Mouse (Mus musculus) hindbrain, postnatal 0 days (tissue): ENCODE measurements around the gene Ctsc. TPM values are rescaled to one million over a fixed set of nuclear protein-coding genes. Genes with fewer than 3 reads are reported as not detected.

Experiments
- ATAC-seq: fragments of 200-750 bp; cut with Nextera tagmentation; 2 replicates; pipeline ENCODE4 v1.8.0; 2017; ENCODE audit warnings: mild to moderate bottlenecking, moderate TSS enrichment, moderate library complexity
- DNase-seq: peaks from one replicate; pipeline ENCODE4 v3.0.0-alpha.2; 2015; ENCODE audit warnings: low spot score
- H3K27ac ChIP-seq: fragments of 300-500 bp; sonication (generic); 2 replicates; pipeline ENCODE4 v1.5.1; 2014; ENCODE audit warnings: mild to moderate bottlenecking
- H3K27me3 ChIP-seq: fragments of 300-500 bp; sonication (generic); 2 replicates; pipeline ENCODE4 v1.6.1; 2014; ENCODE audit warnings: low read length, mixed read lengths; ENCODE audit not compliant: insufficient read depth
- H3K36me3 ChIP-seq: fragments of 300-500 bp; sonication (generic); 2 replicates; pipeline ENCODE4 v1.6.1; 2014; ENCODE audit warnings: low read length, mixed read lengths; ENCODE audit not compliant: insufficient read depth
- H3K4me1 ChIP-seq: fragments of 300-500 bp; sonication (generic); 2 replicates; pipeline ENCODE4 v1.6.1; 2014; ENCODE audit warnings: antibody characterized with exemption, low read length, mixed read lengths; ENCODE audit not compliant: insufficient read depth
- H3K4me2 ChIP-seq: fragments of 300-500 bp; sonication (generic); 2 replicates; pipeline ENCODE4 v1.6.1; 2014; ENCODE audit warnings: low read depth, mild to moderate bottlenecking, low read length, moderate library complexity, mixed read lengths
- H3K4me3 ChIP-seq: fragments of 300-500 bp; sonication (generic); 2 replicates; pipeline ENCODE4 v1.5.1; 2014; ENCODE audit warnings: low read length
- H3K9ac ChIP-seq: fragments of 300-500 bp; sonication (generic); replicated peaks from 2 replicates; pipeline ENCODE4 v1.6.1; 2014; ENCODE audit warnings: mild to moderate bottlenecking, low read length, moderate library complexity, mixed read lengths
- H3K9me3 ChIP-seq: fragments of 300-500 bp; sonication (generic); 2 replicates; pipeline ENCODE4 v1.6.1; 2016; ENCODE audit warnings: low read length, mixed read lengths
- CTCF ChIP-seq: IDR thresholded peaks from 2 replicates; pipeline ENCODE4 v1.5.1; 2016; ENCODE audit warnings: antibody characterized with exemption, control low read depth, low read depth
- whole genome bisulfite sequencing: fragments of 180-500 bp; shearing (Covaris S2); extraction: QIAGEN DNeasy Blood & Tissue Kit; methylation state at CpG from one replicate; pipeline ENCODE4 v1.1.7; 2014; 5-methylcytosine and 5-hydroxymethylcytosine counted together
- polyA plus RNA-seq: library from polyadenylated mRNA; unstranded; fragments of >200 nt; fragmentation: Nextera tagmentation; extraction: Ambion mirVana; gene quantifications from 2 replicates; pipeline ENCODE4 v1.2.1, GENCODE M21; 2015
- total RNA-seq: library from RNA; depleted of rRNA; stranded (reverse); fragments of >200 nt; gene quantifications from 2 replicates; pipeline ENCODE4 v1.2.3, GENCODE M21; 2014

The Ctsc gene
- total and polyA plus RNA-seq, 2 experiments from 2014 or later = 20.5 to 21.2 TPM

GRCm38 (mm10) chr7:88251535-88251934 is 26.4 kb upstream of the Ctsc start:
- ATAC-seq (no peak), DNase-seq (no peak)
- H3K9me3 ChIP-seq = no peaks in the 10 kb centered on the region; the same call in 1 of the 2 replicates
- no peak overlapping the region for H3K4me2 ChIP-seq
- H3K4me1 ChIP-seq = no peaks in the 10 kb centered on the region
- H3K36me3 ChIP-seq = no peaks in the 10 kb centered on the region
- no peak overlapping the region for H3K27ac ChIP-seq
- TF ChIP-seq CTCF = no peak
- no peaks in the 10 kb centered on the region for H3K27me3 ChIP-seq
- H3K9ac ChIP-seq = no peak overlapping the region
- WGBS = 59% methylated on average over 1 of the region's 1 CpGs
- no peak overlapping the region for H3K4me3 ChIP-seq

GRCm38 (mm10) chr7:88252129-88252528 is 25.8 kb upstream of the Ctsc start:
- no peak for DNase-seq
- no peaks in the 10 kb centered on the region for H3K27me3 ChIP-seq
- H3K4me1 ChIP-seq = no peaks in the 10 kb centered on the region
- H3K4me3 ChIP-seq = no peak overlapping the region
- no peak overlapping the region for H3K27ac ChIP-seq
- TF ChIP-seq CTCF = no peak
- no peaks in the 10 kb centered on the region for H3K36me3 ChIP-seq
- H3K9ac ChIP-seq = no peak overlapping the region
- no peak for ATAC-seq
- no peak overlapping the region for H3K4me2 ChIP-seq
- no peaks in the 10 kb centered on the region; the same call in 1 of the 2 replicates for H3K9me3 ChIP-seq

GRCm38 (mm10) chr7:88254884-88255283 is 23.0 kb upstream of the Ctsc start:
- H3K9ac ChIP-seq = no peak overlapping the region
- no peak for TF ChIP-seq CTCF
- no peak for DNase-seq
- H3K36me3 ChIP-seq = no peaks in the 10 kb centered on the region
- no peak for ATAC-seq
- no peak overlapping the region for H3K4me2 ChIP-seq
- no peaks in the 10 kb centered on the region for H3K27me3 ChIP-seq
- H3K4me3 ChIP-seq = no peak overlapping the region
- H3K4me1 ChIP-seq = no peaks in the 10 kb centered on the region
- H3K9me3 ChIP-seq = no peaks in the 10 kb centered on the region; the same call in 1 of the 2 replicates
- H3K27ac ChIP-seq = no peak overlapping the region

GRCm38 (mm10) chr7:88259155-88259925 is 18.5 kb upstream of the Ctsc start:
- no peak overlapping the region for H3K9ac ChIP-seq
- no peak for ATAC-seq
- H3K4me2 ChIP-seq = no peak overlapping the region
- no peaks in the 10 kb centered on the region for H3K9me3 ChIP-seq
- no peak for TF ChIP-seq CTCF
- H3K36me3 ChIP-seq = no peaks in the 10 kb centered on the region
- no peak overlapping the region for H3K27ac ChIP-seq
- DNase-seq = no peak
- no peak overlapping the region for H3K4me3 ChIP-seq
- no peaks in the 10 kb centered on the region for H3K4me1 ChIP-seq
- 75% methylated on average over 7 of the region's 7 CpGs for WGBS
- no peaks in the 10 kb centered on the region for H3K27me3 ChIP-seq

- Histone ChIP-seq H3K4me1 (no peaks in the 10 kb centered on the region), H3K4me2 (no peak overlapping the region), H3K4me3 (no peak overlapping the region), H3K36me3 (no peaks in the 10 kb centered on the region), H3K9me3 (no peaks in the 10 kb centered on the region), H3K27me3 (no peaks in the 10 kb centered on the region), H3K27ac (no peak overlapping the region), H3K9ac (no peak overlapping the region)
- WGBS = 83% methylated on average over 4 of the region's 4 CpGs
- TF ChIP-seq CTCF = no peak
- DNase-seq (no peak), ATAC-seq (no peak)
Measured at GRCm38 (mm10) chr7:88261799-88262198, 16.1 kb upstream of the Ctsc start.

- no peaks in the 10 kb centered on the region for H3K9me3 ChIP-seq
- DNase-seq (no peak), ATAC-seq (no peak)
- no peak overlapping the region for H3K4me3 ChIP-seq
- 74% methylated on average over 5 of the region's 5 CpGs for WGBS
- no peaks in the 10 kb centered on the region for H3K27me3 ChIP-seq
- no peak for TF ChIP-seq CTCF
- H3K4me2 ChIP-seq = no peak overlapping the region
- no peak overlapping the region for H3K27ac ChIP-seq
- H3K9ac ChIP-seq = no peak overlapping the region
- H3K4me1 ChIP-seq = no peaks in the 10 kb centered on the region
- H3K36me3 ChIP-seq = no peaks in the 10 kb centered on the region
Measured at GRCm38 (mm10) chr7:88264861-88265260, 13.0 kb upstream of the Ctsc start.

GRCm38 (mm10) chr7:88269913-88270312 is 8.0 kb upstream of the Ctsc start:
- H3K4me2 ChIP-seq = no peak overlapping the region
- H3K9me3 ChIP-seq = no peaks in the 10 kb centered on the region
- DNase-seq (no peak), ATAC-seq (no peak)
- no peak overlapping the region for H3K27ac ChIP-seq
- H3K27me3 ChIP-seq = no peaks in the 10 kb centered on the region
- H3K4me3 ChIP-seq = no peak overlapping the region
- H3K36me3 ChIP-seq = no peaks in the 10 kb centered on the region
- H3K9ac ChIP-seq = no peak overlapping the region
- no peak for TF ChIP-seq CTCF
- H3K4me1 ChIP-seq = no peaks in the 10 kb centered on the region
- 92% methylated on average over 1 of the region's 1 CpGs for WGBS
